Mouse (Mus musculus) adrenal gland, adult 8-10 months (tissue): ENCODE data around the gene Rorc. TPM values are rescaled to one million over a fixed set of nuclear protein-coding genes. Genes with fewer than 3 reads are reported as not detected.

Experiments used
- DNase-seq: peaks from one replicate; pipeline ENCODE4 v3.0.0; 2022
- total RNA-seq, 4 experiments: library from RNA; stranded (reverse); gene quantifications; 2 replicates each; pipeline ENCODE4 v1.2.4; 2022

The Rorc gene
- total RNA-seq, 4 experiments from 2014 or later = 14.6 to 27.6 (median 23.6) TPM

DNA sequence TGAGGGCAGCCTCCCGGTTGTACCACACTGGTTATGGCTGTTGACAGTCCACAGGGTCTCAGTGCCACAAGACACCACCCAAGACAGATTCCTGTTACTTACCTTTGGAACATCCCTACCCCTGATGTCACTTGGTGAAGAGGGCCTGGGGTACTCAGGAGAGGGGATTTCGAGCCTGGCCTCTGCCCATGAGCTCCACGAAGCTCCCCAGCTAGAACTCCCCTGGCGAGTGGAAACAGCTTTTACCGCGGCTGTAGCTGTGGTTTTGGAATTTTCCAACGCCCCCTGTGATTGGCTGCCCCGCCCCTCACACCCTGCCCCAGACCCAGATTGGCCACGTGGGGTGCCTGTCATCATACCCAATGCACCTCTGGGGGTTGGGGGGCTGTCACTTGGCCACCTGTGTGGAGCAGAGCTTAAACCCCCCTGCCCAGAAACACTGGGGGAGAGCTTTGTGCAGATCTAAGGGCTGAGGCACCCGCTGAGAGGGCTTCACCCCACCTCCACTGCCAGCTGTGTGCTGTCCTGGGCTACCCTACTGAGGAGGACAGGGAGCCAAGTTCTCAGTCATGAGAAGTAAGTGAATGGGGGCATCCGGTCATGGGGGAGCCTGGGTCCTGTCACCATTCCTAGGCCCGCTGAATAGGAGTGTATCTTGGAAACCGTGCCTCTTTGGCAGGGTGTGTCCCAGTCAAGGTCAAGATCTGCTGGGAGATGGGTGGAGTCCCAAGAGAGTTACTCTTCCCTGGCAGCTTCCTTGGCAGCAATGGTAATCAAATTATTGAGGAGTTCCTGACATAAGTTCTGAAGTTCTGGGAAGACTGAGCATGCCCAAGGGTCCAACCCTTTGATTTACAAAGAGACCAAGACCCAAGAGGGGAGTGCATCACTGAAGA is 4.7 kb downstream of the Rorc start:
- DNase-seq = no peak

- DNase-seq = no peak
Observed at GRCm38 (mm10) chr3:94379831-94380510, 7.4 kb downstream of the Rorc start.

DNA sequence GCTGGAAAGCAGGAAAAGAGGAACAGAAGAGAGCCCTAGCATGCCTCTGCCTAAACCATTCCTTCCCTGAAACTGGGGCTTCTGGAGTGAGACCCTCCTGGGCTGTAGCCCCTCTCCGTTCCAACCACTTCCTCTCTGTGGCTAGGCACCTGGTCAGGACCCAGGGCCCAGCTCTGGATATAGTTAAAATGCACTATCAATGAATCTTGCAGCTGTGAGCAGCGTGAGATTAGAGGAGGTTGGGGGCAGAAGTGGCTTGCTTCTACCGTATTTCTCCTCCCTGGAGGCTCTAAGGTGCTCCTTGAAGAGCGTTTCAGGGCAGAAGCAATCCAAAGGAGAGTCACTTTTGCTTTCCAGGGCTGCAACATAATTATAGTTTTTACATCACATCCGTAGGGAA is 9.7 kb downstream of the Rorc start:
- no peak for DNase-seq

DNA sequence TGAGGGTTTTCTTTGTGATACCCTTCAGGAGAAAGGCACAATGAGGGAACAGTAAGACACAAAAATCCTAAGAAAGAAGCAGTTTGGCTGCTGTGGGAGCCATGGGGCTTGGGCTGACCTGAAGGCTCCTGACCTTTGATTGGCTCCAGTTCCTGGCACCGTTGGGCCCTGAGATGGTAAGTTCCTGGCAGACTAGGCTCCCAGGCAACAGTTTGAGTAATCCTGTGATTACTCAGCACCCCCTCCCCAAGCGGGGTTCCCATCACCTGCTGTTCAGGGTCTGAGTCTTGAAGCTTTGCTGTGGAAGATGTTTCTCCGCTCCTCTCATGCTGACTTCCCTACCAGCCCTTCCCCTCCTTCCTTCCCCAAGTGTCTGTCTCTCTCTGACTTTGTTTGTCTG is 10.9 kb downstream of the Rorc start:
- DNase-seq = no peak

DNA sequence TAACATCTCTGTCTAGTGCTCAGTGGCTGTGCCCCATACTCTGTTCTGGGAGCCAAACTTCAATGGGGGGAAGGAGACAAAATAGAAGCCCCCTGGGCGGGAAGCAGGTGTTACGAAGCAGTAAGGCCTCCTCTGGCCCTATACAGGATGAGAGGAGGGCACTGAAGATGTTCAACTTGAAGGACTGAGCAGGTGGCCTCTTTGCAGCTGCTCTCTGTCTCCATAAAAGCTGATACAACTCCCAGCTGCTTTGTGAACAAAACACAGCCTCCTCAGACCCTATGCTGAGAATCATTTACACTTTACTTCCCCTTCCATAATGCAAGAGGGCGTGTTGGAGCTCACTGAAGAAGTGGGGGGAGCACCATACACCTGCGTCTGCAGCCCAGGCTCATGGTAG is 14.1 kb downstream of the Rorc start:
- DNase-seq = no peak

DNA sequence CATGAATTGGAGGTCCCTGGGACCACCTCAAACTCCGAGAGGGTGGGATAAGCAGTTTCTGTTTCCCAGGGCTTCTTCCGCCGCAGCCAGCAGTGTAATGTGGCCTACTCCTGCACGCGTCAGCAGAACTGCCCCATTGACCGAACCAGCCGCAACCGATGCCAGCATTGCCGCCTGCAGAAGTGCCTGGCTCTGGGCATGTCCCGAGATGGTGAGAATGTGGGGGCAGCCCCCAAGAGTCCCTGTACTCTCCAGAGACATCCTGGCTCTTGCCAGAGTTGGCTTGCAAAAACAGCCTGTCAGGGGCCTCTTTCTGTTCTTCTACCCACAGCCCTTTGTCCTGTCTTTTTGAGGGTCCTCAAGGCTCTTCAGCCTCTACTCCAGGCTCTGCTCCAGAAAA is 14.8 kb downstream of the Rorc start:
- no peak for DNase-seq

DNA sequence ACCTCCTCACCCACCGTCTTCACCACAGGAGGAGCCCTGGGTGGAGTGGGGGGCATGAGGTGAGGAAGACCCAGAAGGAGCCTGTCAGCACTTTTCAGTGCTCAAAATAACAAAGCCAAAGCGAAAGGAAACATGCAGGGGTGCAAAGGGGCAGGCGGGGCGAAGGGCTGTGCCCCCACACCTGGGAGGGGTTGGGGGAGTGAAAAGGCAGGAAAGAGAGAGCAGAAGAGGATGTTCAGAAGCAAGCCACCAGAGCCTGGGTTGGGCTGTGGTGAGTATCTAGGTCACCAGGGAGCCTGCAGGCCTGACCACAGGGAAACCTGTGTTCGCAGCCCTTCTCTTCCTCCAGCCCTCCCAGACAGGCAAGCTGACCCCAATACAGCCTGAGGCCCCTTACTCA is 15.5 kb downstream of the Rorc start:
- DNase-seq = no peak

GRCm38 (mm10) chr3:94389420-94389819 is 16.8 kb downstream of the Rorc start:
- no peak for DNase-seq

DNA sequence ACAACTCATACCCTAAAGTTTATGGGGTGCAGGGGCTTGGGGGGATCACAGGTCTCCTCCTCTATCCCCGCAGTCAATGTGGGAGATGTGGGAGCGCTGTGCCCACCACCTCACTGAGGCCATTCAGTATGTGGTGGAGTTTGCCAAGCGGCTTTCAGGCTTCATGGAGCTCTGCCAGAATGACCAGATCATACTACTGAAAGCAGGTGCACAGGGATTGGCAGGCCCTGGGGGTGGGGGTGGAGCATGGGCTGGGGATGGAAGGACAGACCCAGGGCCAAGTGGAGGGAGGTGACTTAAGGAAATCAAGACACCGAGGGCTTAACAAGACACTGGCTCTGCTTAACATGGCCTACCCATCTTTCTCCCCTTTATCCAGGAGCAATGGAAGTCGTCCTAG is 18.4 kb downstream of the Rorc start:
- no peak for DNase-seq

DNA sequence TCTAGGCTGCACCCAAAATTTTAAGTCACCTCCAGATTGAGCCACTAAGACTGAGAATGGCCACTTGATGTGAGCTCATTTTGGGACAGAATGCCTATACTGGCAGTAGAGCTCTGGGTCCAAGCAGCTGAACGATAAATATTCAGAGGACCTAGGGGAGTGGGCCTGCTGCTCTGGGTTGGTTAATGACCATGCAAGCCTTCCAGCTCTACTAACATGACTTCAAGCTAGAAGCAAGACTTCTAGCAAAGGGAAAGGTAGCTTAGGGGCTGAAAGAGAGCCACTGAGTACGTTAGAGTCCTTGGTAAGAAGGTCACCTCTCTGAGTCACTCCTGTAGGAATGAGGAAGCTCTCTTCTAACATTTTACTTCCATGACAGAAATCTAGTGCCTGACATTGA is 19.5 kb downstream of the Rorc start:
- DNase-seq = no peak

DNA sequence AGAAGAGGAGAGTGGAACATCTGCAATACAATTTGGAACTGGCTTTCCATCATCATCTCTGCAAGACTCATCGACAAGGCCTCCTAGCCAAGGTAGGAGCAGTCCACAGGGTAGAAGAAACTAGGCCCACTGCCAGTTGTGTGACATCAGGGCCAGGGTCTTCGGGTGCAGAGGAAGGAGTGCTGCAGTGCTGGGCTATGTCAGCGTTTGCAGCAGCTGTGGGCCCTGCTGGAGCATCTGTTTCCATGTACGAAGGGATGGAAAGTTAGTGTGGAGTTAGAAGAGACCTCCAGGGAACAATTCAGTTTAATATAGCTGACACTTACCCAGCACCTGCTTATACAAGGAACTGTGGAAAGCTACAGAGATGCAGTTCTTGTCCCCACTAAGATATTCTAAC is 20.5 kb downstream of the Rorc start:
- no peak for DNase-seq

DNA sequence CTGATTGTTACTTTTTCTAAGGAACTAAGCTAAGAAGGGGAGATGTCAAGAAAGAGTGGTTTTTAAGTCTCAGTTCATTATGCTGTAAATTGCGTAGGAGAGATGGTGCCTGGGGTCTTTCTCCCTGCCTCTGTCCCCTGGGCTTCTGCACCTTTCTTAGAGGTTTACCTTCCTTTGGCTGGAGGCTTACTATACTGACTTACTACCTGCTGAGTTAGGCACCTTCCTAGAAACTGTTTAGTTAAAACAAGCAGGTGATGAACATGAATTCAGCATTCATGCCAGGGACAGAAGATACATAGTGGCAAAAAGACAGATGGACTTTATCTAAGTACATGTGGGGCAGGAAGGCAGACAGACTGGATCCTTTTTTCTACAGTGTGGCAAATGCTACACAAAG is 23.7 kb downstream of the Rorc start:
- no peak for DNase-seq

DNA sequence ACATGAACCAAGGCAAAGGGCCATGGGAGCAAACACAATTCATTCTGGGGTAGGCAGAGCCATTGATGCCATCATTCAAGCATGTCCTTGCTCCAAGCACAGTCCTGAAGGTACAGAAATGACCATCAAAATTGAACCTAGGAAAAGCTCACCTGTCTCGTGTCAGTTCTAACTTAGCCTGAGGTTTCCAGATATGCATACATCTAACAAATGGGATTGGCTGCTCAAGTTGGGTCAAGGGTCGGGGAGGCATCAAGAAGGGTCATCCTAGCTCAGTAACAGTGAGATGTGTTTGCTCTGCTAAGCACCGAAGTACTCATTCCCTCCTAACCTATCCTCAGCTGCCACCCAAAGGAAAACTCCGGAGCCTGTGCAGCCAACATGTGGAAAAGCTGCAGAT is 24.3 kb downstream of the Rorc start:
- DNase-seq = no peak

GRCm38 (mm10) chr3:94398217-94398616 is 25.6 kb downstream of the Rorc start, which contains the start of gene Lingo4:
Lingo4 (plus strand) TSS chr3:94398517.
- DNase-seq = no peak

DNA sequence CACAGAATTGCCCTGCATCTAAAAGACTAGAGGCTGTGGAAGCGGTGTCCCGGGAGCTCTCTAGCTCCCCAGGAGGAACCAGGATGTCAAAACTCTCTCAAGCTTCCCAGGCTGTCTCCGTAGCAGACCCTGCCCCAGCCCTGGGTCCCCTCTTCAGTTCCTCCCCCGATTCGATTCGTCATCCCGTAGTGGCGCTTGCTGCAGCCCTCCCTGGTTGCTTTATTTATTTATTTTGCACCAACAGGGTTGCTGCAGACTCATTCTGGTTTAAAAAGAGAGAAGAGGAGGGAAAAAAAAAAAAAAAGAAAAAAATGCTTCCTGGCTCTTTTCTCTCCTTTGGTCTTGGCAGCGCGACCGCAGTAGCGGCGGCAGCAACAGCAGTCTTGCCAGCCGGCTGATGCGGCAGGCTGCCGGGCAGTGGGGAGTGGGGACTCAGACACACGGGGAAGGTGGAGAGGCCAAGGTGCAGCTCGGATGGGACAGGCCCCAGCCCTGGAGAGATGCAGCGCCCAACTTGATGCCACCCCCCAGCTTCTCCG is 26.4 kb downstream of the Rorc start:
- DNase-seq = no peak

DNA sequence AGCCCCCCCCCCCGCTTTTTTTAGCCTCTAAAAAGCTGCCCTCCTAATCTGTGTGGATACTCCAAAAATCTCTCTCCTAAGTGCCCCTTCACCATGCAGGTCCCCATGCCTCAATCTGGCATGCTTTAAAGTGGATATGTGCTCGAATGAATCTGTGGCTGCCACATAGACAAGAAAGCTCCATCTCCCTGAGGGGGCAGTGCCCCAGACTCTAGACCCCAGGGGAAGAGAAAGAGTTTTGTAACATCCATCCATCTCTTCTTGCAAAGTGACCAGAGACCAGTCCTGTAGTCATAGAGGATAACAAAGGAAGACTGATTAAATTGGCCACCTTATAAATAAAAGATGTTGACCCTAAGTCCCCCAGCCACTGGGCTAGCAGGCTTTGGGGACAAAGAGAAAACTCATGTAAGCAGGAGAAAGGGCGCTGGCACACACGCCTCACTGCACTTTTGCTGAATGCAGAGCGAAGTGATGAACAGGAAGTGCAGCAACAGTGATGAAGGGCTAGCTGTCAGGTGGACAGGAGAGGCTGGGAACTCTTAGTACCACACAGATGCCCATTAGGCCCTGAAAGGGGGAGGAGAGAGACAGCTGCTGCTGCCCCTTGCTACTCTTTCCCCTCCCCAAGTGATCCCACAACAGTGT is 27.2 kb downstream of the Rorc start:
- no peak for DNase-seq

DNA sequence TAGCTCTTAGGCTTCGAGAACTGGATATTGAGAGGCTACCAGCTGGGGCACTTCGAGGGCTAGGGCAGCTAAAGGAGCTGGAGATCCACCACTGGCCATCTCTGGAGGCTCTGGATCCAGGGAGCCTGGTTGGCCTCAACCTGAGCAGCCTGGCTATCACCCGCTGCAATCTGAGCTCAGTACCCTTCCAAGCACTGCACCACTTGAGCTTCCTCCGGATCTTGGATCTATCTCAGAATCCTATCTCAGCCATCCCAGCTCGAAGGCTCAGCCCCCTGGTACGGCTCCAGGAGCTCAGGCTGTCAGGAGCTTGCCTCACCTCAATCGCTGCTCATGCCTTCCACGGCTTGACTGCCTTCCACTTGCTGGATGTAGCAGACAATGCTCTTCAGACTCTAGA is 29.9 kb downstream of the Rorc start:
- DNase-seq = no peak

GRCm38 (mm10) chr3:94404366-94405054 is 31.9 kb downstream of the Rorc start:
- DNase-seq = no peak

DNA sequence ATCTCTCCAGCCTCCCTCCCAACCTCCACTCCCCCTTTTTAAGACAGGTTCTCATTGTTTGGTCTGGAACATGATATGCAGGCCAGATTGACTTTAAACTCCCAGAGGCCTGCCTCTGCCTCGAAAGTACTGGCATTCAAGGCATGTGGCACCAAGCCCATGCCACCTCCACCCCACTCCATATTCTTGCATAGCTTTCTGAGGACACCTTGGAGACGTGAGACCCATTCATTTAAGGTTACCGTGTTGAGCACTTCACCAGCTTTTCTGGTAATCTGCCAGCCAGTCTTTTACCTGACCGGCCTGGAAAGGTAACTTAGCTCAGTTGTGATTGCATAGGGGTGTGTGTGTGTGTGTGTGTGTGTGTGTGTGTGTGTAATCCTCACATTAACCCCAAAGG is 33.0 kb downstream of the Rorc start:
- DNase-seq = no peak

DNA sequence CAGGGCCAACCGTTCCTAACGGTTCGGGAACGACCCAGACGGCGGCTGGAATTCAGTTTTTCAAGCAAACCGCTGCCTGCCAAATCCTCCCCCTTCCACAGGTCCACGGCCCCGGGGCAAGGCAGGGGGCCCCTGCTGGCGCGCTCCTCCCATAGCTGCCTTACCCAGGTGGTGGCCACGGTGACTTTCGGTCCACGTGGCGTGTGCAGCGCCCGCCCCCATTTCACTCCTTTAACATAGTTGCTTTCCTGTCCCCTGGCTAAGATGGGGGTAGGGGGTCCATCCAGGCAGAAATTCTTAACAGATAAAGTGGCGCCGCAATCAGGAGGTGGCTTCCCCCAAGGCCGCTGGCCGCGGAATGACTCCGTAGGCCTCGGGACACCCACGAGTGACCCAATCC is 39.9 kb downstream of the Rorc start:
- DNase-seq = no peak

GRCm38 (mm10) chr3:94413031-94413679 is 40.6 kb downstream of the Rorc start, which contains the start of gene Tdrkh:
Tdrkh (plus strand) TSS chr3:94413273.
- DNase-seq = peak; percentile 96

- DNase-seq = no peak
Observed at GRCm38 (mm10) chr3:94430980-94431379, 58.4 kb downstream of the Rorc start.
